Mouse (Mus musculus): ENCODE results near the gene Zfp64.

Zfp64 gene

DNA sequence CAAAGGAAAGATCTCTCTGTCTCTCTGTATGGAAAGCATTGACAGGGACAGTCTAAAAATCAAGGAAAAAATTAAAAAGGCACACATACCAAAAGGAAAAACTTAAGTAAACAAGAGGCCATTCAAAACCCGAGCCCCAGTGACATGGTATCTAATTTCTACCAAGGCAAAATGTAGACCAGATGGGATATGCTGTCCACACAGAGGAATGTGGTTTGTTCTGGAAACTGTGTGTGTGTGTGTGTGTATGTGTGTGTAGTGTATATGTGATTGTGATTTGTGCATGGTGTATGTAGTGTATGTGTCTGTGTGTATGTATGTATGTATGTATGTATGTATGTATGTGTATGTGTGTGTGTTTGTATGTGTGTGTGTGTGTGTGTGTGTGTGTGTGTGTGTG lies 100.6 kb downstream of the Zfp64 start:
- in situ Hi-C loops (cut with MseI, MboI), result loop anchor here in 1 of 2 experiments (25.0 kb wide), 2 partner anchors 92 to 617 kb away; partner anchors contain the start of genes Dpm1, Gm20716, Mocs3 and Sall4

DNA sequence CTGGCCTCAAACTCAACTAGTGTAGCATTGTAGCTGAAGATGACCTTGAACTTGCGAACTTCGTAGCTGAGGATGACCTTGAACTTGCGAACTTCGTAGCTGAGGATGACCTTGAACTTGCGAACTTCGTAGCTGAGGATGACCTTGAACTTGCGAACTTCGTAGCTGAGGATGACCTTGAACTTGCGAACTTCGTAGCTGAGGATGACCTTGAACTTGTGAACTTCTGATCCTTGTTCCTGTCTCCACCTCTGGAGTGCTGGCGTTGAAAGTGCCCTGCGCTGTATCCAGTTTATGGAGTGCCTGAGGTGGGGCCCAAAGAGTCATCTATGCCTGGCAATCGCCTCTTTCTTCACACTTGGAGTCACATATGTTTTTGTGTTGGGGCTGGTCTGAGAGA lies 101.5 kb downstream of the Zfp64 start:
- in situ Hi-C loops (cut with MseI, MboI), result loop anchor here in 1 of 2 experiments (25.0 kb wide), 2 partner anchors 92 to 617 kb away; partner anchors contain the start of genes Dpm1, Gm20716, Mocs3 and Sall4

DNA sequence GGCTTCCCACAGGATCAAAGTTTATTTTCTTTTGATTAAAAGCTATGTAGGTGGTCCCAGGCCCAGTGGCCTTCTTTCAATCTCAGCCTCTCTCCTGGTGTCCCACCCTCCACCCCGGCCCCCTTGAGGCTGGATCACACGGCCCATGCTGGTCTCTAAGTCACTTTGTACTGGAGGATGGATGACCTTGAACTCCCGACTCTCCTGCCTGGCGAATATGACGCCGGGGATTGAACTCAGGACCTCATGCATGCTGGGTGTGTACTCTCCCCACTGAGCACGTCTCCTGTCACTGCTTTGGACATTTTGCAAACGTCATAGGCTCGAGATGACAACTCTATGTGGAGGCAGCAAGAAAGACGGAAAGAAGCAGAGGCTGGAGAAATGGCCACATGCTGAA lies 103.8 kb downstream of the Zfp64 start:
- in situ Hi-C loops (cut with MseI, MboI), result loop anchor here in 1 of 2 experiments (25.0 kb wide), 2 partner anchors 89 to 614 kb away; partner anchors contain the start of genes Dpm1, Gm20716, Mocs3 and Sall4

DNA sequence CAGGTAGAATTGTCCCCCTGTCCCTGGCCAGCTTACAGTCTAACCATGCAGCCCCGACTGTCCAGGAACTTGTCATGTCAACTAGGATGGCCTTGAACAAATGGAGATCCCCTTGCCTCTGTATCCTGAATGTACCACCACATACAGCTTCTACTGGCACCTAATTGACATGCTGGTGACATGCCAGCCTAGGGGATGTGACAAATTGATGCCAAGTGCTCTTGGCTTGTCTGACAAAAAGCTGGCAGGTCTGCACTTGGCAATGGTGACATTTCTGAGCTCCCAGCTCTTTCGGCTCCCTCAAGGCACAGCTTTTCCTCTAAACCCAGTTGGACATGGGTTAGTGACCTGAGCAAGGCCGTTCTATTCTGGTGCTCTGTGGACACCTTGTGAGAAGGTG lies 106.8 kb downstream of the Zfp64 start:
- in situ Hi-C loops (cut with MseI, MboI), result no loop called here

DNA sequence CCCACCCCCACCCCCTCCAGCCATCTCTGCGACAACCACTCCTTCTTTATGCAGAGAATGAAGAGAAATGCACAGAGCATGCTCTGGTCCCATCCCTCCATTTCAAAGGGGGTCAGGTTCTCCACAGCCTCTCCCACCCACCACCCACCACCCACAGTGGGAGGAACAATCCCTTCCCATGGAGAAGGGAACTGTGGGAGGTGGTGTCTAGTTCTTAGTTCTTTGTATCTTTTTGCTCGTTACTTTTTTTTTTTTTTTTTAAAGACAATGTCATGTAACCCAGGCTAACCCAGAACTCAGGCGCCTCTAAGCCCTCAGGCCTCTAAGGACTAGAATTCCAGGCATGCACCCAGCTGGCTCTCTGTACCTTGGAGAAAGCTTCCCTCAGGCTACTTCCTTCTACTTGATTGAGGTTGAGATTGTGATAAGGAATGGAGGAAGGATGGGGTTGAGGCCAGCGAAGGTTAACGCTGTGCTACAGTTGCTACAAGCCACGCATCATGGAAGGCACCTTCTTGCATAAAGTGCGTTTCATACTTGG lies 109.1 kb downstream of the Zfp64 start:
- in situ Hi-C loops (cut with MseI, MboI), result no loop called here

Data from mouse trophoblast stem cell (cell line).